Mouse (Mus musculus): Measurements from ENCODE around the gene Hadhb. TPM values are rescaled to one million over a fixed set of nuclear protein-coding genes. Genes with fewer than 3 reads are reported as not detected.

Gene Hadhb
- polyA plus RNA-seq, 1 experiment from 2014 or later, result 145 TPM

DNA sequence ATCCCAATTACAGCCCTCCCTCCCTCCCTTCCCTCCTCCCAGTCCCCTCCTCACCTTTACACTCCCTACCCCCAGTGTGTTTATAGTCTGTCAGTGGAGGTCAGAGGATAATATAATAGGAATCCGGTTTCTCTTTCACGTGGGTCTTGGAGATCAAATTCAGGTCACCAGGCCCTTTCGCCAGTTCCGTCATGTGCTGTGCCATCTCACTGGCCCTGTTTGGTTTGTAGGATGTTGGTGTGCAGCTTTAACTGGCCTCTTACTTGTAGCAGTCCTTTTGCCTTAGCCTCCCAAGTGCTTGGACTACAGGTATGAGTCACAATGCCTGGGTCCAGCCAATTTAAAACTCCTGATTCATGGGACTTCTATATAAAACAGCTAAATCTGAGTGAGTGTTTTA, 20.8 kb downstream of the Hadhb start:
- no peak overlapping the region for H3K27ac ChIP-seq (ENCODE audit: low read depth, low read length)
- H3K27me3 ChIP-seq (replicated peaks; ENCODE audit: control insufficient read depth, insufficient read depth, low read length), result no peaks in the 10 kb centered on the region
- H3K4me1 ChIP-seq (replicated peaks; ENCODE audit: control insufficient read depth, insufficient read depth, low read length), result no peaks in the 10 kb centered on the region
- DNase-seq (ENCODE audit: low spot score) (no peak), ATAC-seq (replicated peaks; ENCODE audit: low FRiP score) (no peak)
- H3K4me2 ChIP-seq, result no peak overlapping the region
- WGBS, result 75% methylated on average over 4 of the region's 4 CpGs
- H3K4me3 ChIP-seq (ENCODE audit: low read depth, low read length), result no peak overlapping the region
- H3K9ac ChIP-seq (ENCODE audit: low read depth, low read length), result no peak overlapping the region
- H3K36me3 ChIP-seq (ENCODE audit: control insufficient read depth, insufficient read depth, low read length), result peaks cover 21% of the 10 kb centered on the region
- no peaks in the 10 kb centered on the region for H3K9me3 ChIP-seq (ENCODE audit: control insufficient read depth, low read length)

DNA sequence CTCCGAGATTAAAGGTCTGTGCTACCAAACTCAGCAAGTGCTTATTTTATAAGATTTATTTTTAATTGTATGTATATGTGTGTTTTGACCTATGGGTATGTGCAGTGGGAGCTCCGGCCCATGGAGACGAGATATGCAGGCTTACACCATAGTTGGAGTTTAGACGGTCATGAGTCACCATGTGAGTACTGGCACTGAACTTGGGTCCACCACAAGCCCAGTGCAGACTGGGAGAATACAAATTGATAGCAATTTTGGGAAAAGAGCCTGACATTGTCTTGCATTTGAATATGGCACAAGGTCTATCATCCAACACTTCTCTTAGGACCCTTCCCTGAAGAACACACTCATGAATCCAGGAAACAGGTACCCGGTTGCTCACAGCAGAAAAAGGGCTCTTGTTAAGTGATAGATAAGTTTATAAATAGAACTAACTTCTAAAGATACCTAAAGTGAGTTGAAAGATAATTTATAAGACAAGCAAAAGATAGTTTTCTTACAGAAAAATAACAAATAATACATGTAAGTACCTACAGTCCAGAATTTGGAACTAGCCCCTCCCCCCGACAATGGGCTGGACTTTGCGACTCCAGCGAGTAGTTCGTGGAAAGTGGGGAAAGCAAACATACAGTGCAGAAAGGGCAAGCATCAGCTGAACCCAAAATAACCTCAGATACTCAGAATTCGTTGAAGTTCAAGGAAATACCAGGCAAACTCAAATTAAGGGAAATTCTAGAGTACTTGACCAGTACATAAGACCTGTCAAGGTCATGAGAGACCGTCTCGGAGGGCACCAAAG, 32.8 kb downstream of the Hadhb start:
- Histone ChIP-seq H3K27me3 (replicated peaks; ENCODE audit: control insufficient read depth, insufficient read depth, low read length) (no peaks in the 10 kb centered on the region), H3K27ac (ENCODE audit: low read depth, low read length) (no peak overlapping the region)

DNA sequence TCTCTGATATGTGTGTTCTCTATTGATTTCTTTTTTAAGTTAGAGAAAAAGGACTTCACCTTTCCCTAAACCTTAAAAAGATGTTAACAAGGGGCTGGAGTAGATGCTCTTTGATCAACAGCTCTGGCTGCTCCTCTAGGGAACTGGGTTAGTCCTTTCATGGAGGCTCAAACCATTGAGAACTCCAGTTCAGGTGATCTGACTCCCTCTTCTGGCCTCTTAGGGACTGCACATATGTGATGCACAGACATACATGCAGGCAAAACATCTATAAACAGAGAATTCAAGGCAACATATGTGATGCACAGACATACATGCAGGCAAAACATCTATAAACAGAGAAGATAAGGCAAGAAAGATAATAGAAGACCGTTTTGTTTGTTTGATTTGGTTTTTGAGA, 37.4 kb downstream of the Hadhb start:
- Histone ChIP-seq H3K27me3 (replicated peaks; ENCODE audit: control insufficient read depth, insufficient read depth, low read length) (no peaks in the 10 kb centered on the region), H3K4me2 (no peak overlapping the region), H3K36me3 (ENCODE audit: control insufficient read depth, insufficient read depth, low read length) (0 out of 2 replicates have a peak, but pooled peaks cover 2% of the 10 kb centered on the region), H3K4me3 (ENCODE audit: low read depth, low read length) (no peak overlapping the region), H3K9me3 (ENCODE audit: control insufficient read depth, low read length) (no peaks in the 10 kb centered on the region), H3K27ac (ENCODE audit: low read depth, low read length) (no peak overlapping the region), H3K4me1 (replicated peaks; ENCODE audit: control insufficient read depth, insufficient read depth, low read length) (no peaks in the 10 kb centered on the region), H3K9ac (ENCODE audit: low read depth, low read length) (no peak overlapping the region)
- ATAC-seq (replicated peaks; ENCODE audit: low FRiP score), result no peak
- DNase-seq (ENCODE audit: low spot score), result no peak
- 64% methylated on average over 1 of the region's 1 CpGs for WGBS

More for the DNA sequence above, 32.8 kb downstream of the Hadhb start:
- DNase-seq (ENCODE audit: low spot score) (no peak), ATAC-seq (replicated peaks; ENCODE audit: low FRiP score) (no peak)
- Histone ChIP-seq H3K4me1 (replicated peaks; ENCODE audit: control insufficient read depth, insufficient read depth, low read length) (no peaks in the 10 kb centered on the region), H3K4me2 (no peak overlapping the region), H3K9me3 (ENCODE audit: control insufficient read depth, low read length) (no peaks in the 10 kb centered on the region), H3K36me3 (ENCODE audit: control insufficient read depth, insufficient read depth, low read length) (peaks cover 11% of the 10 kb centered on the region), H3K9ac (ENCODE audit: low read depth, low read length) (no peak overlapping the region), H3K4me3 (ENCODE audit: low read depth, low read length) (no peak overlapping the region)
- WGBS, result 89% methylated on average over 12 of the region's 12 CpGs

DNA sequence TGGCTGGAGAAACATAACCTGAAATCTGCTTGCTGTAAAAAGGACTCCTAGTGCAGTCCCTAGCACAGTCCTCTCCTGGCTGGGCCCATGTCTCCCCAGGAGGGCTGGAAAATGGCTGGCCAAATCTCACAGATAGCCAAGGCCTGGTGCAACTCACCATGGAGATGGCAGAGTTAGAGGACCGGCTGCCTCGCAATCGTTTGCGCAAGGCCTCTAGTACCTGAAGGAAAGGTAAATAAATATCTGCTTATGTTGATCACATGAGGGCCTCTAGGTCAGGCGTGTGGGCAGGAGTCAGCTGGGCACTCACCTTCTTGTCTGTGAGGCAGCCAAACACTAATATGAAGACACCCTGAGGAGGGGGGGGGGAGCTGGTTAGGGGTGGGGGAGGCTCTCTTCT, 40.3 kb downstream of the Hadhb start:
- WGBS, result 74% methylated on average over 5 of the region's 5 CpGs
- Histone ChIP-seq H3K9ac (ENCODE audit: low read depth, low read length) (no peak overlapping the region), H3K36me3 (ENCODE audit: control insufficient read depth, insufficient read depth, low read length) (no peaks in the 10 kb centered on the region), H3K9me3 (ENCODE audit: control insufficient read depth, low read length) (no peaks in the 10 kb centered on the region), H3K27me3 (replicated peaks; ENCODE audit: control insufficient read depth, insufficient read depth, low read length) (no peaks in the 10 kb centered on the region), H3K4me3 (ENCODE audit: low read depth, low read length) (no peak overlapping the region), H3K4me2 (no peak overlapping the region), H3K4me1 (replicated peaks; ENCODE audit: control insufficient read depth, insufficient read depth, low read length) (no peaks in the 10 kb centered on the region), H3K27ac (ENCODE audit: low read depth, low read length) (no peak overlapping the region)
- ATAC-seq (replicated peaks; ENCODE audit: low FRiP score) (no peak), DNase-seq (ENCODE audit: low spot score) (no peak)

DNA sequence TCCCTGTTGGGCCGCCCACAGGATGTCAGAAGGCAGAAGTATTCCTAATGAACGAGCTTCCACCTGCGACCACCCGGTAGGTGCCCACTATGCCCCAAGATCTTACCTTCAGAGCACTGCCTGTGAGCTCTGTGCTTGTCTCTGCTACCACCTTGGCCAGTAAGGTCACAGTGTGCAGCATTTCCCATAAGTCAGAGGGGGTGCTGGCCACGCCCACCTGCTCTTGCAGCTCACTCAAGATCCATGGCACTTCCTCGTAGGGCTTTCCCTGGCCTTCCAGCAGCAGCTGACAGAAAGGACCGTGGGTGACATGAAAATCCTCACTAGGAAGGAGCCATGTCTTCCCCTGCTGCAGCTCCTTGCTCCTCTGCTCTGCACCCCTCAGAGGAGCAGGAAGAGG, 43.2 kb downstream of the Hadhb start:
- no peaks in the 10 kb centered on the region for H3K27me3 ChIP-seq (replicated peaks; ENCODE audit: control insufficient read depth, insufficient read depth, low read length)
- no peaks in the 10 kb centered on the region for H3K4me1 ChIP-seq (replicated peaks; ENCODE audit: control insufficient read depth, insufficient read depth, low read length)
- no peak overlapping the region for H3K4me3 ChIP-seq (ENCODE audit: low read depth, low read length)
- H3K27ac ChIP-seq (ENCODE audit: low read depth, low read length), result no peak overlapping the region
- H3K9me3 ChIP-seq (ENCODE audit: control insufficient read depth, low read length), result no peaks in the 10 kb centered on the region
- no peaks in the 10 kb centered on the region for H3K36me3 ChIP-seq (ENCODE audit: control insufficient read depth, insufficient read depth, low read length)
- no peak overlapping the region for H3K4me2 ChIP-seq
- DNase-seq (ENCODE audit: low spot score) (no peak), ATAC-seq (replicated peaks; ENCODE audit: low FRiP score) (no peak)
- 52% methylated on average over 7 of the region's 7 CpGs for WGBS
- H3K9ac ChIP-seq (ENCODE audit: low read depth, low read length), result no peak overlapping the region

DNA sequence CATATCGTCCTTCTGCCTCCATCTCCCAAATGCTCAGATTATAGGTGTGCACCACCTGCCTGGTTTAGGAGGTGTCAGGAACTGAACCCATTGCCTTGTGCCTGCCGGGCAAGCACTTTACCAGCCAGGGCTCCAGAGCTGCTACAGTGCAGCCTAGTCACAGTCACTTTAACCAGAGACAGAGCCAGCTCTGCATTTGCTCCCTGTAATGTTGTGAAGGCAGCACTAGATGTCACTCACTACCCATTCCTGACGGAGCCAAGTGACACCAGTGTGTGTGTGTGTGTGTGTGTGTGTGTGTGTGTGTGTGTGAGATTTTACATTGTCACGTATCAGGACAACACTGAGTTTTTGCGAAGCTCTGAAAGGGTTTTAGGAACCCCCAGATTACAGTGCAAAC, 46.5 kb downstream of the Hadhb start:
- H3K27ac ChIP-seq (ENCODE audit: low read depth, low read length), result no peak overlapping the region
- no peak for DNase-seq (ENCODE audit: low spot score)
- H3K4me3 ChIP-seq (ENCODE audit: low read depth, low read length), result no peak overlapping the region
- no peaks in the 10 kb centered on the region for H3K4me1 ChIP-seq (replicated peaks; ENCODE audit: control insufficient read depth, insufficient read depth, low read length)
- no peak overlapping the region for H3K9ac ChIP-seq (ENCODE audit: low read depth, low read length)
- H3K4me2 ChIP-seq, result no peak overlapping the region
- H3K27me3 ChIP-seq (replicated peaks; ENCODE audit: control insufficient read depth, insufficient read depth, low read length), result no peaks in the 10 kb centered on the region
- 47% methylated on average over 5 of the region's 5 CpGs for WGBS
- ATAC-seq (replicated peaks; ENCODE audit: low FRiP score), result no peak
- no peaks in the 10 kb centered on the region for H3K9me3 ChIP-seq (ENCODE audit: control insufficient read depth, low read length)
- no peaks in the 10 kb centered on the region for H3K36me3 ChIP-seq (ENCODE audit: control insufficient read depth, insufficient read depth, low read length)

DNA sequence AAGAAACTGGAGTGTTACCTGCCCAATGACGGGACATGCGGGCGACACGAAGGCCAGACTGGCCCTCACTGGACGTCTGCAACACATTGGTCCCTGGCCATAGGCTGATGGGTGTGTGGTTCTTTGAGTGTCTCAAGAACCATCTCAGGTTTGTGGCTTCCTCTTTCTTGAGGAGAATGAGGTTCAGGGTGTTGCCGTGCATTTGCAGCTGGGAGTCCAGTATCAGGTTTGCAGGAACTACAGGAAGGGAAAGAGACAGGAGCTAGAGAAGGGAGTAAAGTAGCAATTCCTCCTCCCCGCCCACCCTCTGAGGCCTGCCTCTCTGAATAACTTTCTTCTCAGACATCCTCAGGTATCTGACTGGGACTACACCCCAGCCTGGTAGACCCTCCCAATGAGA, 47.2 kb downstream of the Hadhb start:
- Histone ChIP-seq H3K4me3 (ENCODE audit: low read depth, low read length) (no peak overlapping the region), H3K36me3 (ENCODE audit: control insufficient read depth, insufficient read depth, low read length) (no peaks in the 10 kb centered on the region), H3K27me3 (replicated peaks; ENCODE audit: control insufficient read depth, insufficient read depth, low read length) (no peaks in the 10 kb centered on the region), H3K4me2 (no peak overlapping the region), H3K9ac (ENCODE audit: low read depth, low read length) (no peak overlapping the region), H3K27ac (ENCODE audit: low read depth, low read length) (no peak overlapping the region), H3K4me1 (replicated peaks; ENCODE audit: control insufficient read depth, insufficient read depth, low read length) (no peaks in the 10 kb centered on the region), H3K9me3 (ENCODE audit: control insufficient read depth, low read length) (no peaks in the 10 kb centered on the region)
- 72% methylated on average over 7 of the region's 7 CpGs for WGBS
- no peak for ATAC-seq (replicated peaks; ENCODE audit: low FRiP score)
- DNase-seq (ENCODE audit: low spot score), result no peak

DNA sequence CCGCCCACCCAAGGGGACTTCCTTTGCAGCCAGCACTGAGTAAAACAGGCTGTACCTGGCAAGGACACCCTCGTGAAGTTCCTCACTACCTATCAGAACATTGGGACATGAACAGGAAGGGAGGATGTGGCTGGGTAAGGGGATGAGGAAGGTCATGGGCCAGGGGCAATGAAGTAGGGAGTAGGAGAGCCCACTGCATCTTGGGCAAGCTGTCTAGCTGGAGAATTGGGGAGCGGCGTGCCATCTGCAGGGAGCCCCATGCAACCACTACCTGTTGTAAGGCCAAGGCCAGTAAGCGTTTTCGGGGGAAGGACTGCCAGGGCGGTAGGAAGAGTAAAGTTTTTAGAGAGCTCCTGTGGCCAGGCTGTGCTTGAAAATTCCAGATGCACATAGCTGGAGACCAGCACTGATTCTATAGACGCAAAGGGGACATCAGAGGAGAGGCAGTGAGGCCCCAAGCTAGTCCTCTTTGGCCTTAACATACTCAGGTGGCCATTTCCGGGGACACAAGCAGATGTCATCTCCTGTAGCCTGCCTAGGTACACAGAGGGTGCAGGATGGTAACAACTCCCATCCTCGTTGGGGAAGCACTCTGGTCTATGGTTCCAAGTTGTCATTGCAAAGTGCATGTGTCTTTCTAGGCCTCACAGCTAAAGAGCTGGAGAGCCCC, 48.3 kb downstream of the Hadhb start:
- 69% methylated on average over 10 of the region's 10 CpGs for WGBS

DNA sequence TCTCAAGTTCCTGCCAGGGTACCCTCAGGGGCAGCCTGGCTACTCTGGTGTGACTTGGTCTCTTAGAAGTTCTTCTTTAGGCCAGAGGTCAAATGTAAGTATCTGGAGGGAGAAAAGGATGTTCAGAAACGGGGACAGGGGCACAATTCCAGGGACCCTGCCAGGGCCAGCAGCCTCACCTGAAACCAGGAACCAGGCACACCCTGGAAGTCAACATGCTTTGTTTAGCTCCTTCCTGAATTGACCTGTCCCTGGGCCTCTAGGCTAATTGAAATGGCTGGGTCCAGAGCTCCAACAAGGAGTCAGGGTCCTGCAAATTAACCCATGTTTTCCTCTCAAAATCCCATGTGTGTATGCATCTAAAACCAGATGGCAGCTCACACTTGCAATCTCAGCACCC, 49.4 kb downstream of the Hadhb start:
- Histone ChIP-seq H3K4me2 (no peak overlapping the region), H3K27ac (ENCODE audit: low read depth, low read length) (no peak overlapping the region), H3K9ac (ENCODE audit: low read depth, low read length) (no peak overlapping the region), H3K4me1 (replicated peaks; ENCODE audit: control insufficient read depth, insufficient read depth, low read length) (no peaks in the 10 kb centered on the region), H3K36me3 (ENCODE audit: control insufficient read depth, insufficient read depth, low read length) (no peaks in the 10 kb centered on the region), H3K27me3 (replicated peaks; ENCODE audit: control insufficient read depth, insufficient read depth, low read length) (no peaks in the 10 kb centered on the region), H3K4me3 (ENCODE audit: low read depth, low read length) (no peak overlapping the region), H3K9me3 (ENCODE audit: control insufficient read depth, low read length) (no peaks in the 10 kb centered on the region)
- DNase-seq (ENCODE audit: low spot score) (no peak), ATAC-seq (replicated peaks; ENCODE audit: low FRiP score) (no peak)
- WGBS, result 39% methylated on average over 1 of the region's 1 CpGs

More for the DNA sequence above, 48.3 kb downstream of the Hadhb start:
- Histone ChIP-seq H3K27me3 (replicated peaks; ENCODE audit: control insufficient read depth, insufficient read depth, low read length) (no peaks in the 10 kb centered on the region), H3K27ac (ENCODE audit: low read depth, low read length) (no peak overlapping the region), H3K4me2 (no peak overlapping the region), H3K9ac (ENCODE audit: low read depth, low read length) (no peak overlapping the region), H3K9me3 (ENCODE audit: control insufficient read depth, low read length) (no peaks in the 10 kb centered on the region), H3K4me1 (replicated peaks; ENCODE audit: control insufficient read depth, insufficient read depth, low read length) (no peaks in the 10 kb centered on the region), H3K4me3 (ENCODE audit: low read depth, low read length) (no peak overlapping the region), H3K36me3 (ENCODE audit: control insufficient read depth, insufficient read depth, low read length) (no peaks in the 10 kb centered on the region)
- no peak for DNase-seq (ENCODE audit: low spot score)
- ATAC-seq (replicated peaks; ENCODE audit: low FRiP score), result no peak
